Mouse (Mus musculus) lung, postnatal 0 days (tissue): ENCODE measurements around the gene Psmc6.

ENCODE experiments used
- CTCF ChIP-seq: IDR thresholded peaks from 2 replicates; pipeline ENCODE4 v1.5.1; 2016; ENCODE audit warnings: antibody characterized with exemption, mild to moderate bottlenecking
- EP300 ChIP-seq: IDR thresholded peaks from 2 replicates; pipeline ENCODE4 v1.6.1; 2016; ENCODE audit warnings: antibody characterized with exemption, mild to moderate bottlenecking, control low read depth

- no peak for TF ChIP-seq EP300
- TF ChIP-seq CTCF = no peak
Measured at GRCm38 (mm10) chr14:45380756-45381155, 51.2 kb downstream of the Psmc6 start.
